Mouse (Mus musculus) hindbrain, embryonic 15.5 days (tissue): ENCODE data around the gene Scd2. TPM values are rescaled to one million over a fixed set of nuclear protein-coding genes. Genes with fewer than 3 reads are reported as not detected.

Source experiments
- ATAC-seq: fragments of 200-750 bp; cut with Nextera tagmentation; 2 replicates; pipeline ENCODE4 v1.8.0; 2017; ENCODE audit warnings: low read depth, moderate number of reproducible peaks, moderate TSS enrichment; ENCODE audit not compliant: low FRiP score
- H3K27ac ChIP-seq: fragments of 300-500 bp; sonication (generic); replicated peaks from 2 replicates; pipeline ENCODE4 v1.5.1; 2015; ENCODE audit warnings: mild to moderate bottlenecking, inconsistent platforms
- H3K27me3 ChIP-seq: fragments of 300-500 bp; sonication (generic); 2 replicates; pipeline ENCODE4 v1.6.1; 2015; ENCODE audit warnings: control low read depth, inconsistent platforms
- H3K36me3 ChIP-seq: fragments of 300-500 bp; sonication (generic); 2 replicates; pipeline ENCODE4 v1.6.1; 2015; ENCODE audit warnings: control low read depth, inconsistent platforms
- H3K4me1 ChIP-seq: fragments of 300-500 bp; sonication (generic); replicated peaks from 2 replicates; pipeline ENCODE4 v1.6.1; 2015; ENCODE audit warnings: control low read depth, inconsistent platforms
- H3K4me2 ChIP-seq: fragments of 300-500 bp; sonication (generic); 2 replicates; pipeline ENCODE4 v1.6.1; 2015; ENCODE audit warnings: moderate library complexity, mild to moderate bottlenecking, inconsistent platforms
- H3K4me3 ChIP-seq: fragments of 300-500 bp; sonication (generic); 2 replicates; pipeline ENCODE4 v1.5.1; 2015; ENCODE audit warnings: mild to moderate bottlenecking, inconsistent platforms
- H3K9ac ChIP-seq: fragments of 300-500 bp; sonication (generic); 2 replicates; pipeline ENCODE4 v1.6.1; 2015; ENCODE audit warnings: inconsistent platforms
- H3K9me3 ChIP-seq: fragments of 300-500 bp; sonication (generic); 2 replicates; pipeline ENCODE4 v1.6.1; 2016; ENCODE audit warnings: control low read depth, inconsistent platforms
- WGBS: fragments of 180-500 bp; shearing (Covaris S2); methylation state at CpG from one replicate; pipeline ENCODE4 v1.1.7; 2015; 5-methylcytosine and 5-hydroxymethylcytosine counted together
- microRNA-seq: library from miRNA; unstranded; fragments of <30 nt; microRNA quantifications from one replicate; pipeline ENCODE4, GENCODE M21; 2016
- polyA plus RNA-seq: library from polyadenylated mRNA; unstranded; fragments of >200 nt; fragmentation: Nextera tagmentation; extraction: Ambion mirVana; gene quantifications from 2 replicates; pipeline ENCODE4 v1.2.1, GENCODE M21; 2015

The Scd2 gene
- polyA plus RNA-seq, 1 experiment from 2014 or later: 288 TPM

DNA sequence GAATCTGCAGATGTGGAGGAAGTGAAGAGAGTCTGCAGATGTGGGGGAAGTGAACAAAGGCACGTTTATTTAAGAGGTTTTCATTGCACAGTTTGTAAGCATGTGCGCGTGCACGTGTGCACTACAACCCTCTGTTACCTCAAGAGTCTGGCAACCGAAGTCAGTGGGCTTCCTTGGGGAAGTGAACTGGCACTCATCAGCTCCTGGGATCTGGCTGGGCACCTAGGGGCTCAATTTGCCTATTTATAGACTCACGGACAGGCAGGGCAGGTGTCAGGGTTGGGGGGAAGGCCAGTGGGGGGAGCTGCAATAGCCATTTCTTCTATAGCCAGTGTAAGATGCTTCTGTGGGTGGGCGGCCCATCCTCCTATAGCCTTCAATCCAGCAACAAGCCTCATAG lies 58.3 kb downstream of the Scd2 start:
- H3K27ac ChIP-seq: no peak overlapping the region
- ATAC-seq: no peak
- no peaks in the 10 kb centered on the region for H3K4me1 ChIP-seq
- no peaks in the 10 kb centered on the region for H3K9me3 ChIP-seq
- H3K4me3 ChIP-seq: no peak overlapping the region
- H3K9ac ChIP-seq: no peak overlapping the region
- WGBS: 77% methylated on average over 7 of the region's 7 CpGs
- no peak overlapping the region for H3K4me2 ChIP-seq
- no peaks in the 10 kb centered on the region for H3K36me3 ChIP-seq
- no peaks in the 10 kb centered on the region for H3K27me3 ChIP-seq

Small RNAs within 50 kb of the gene (microRNA-seq; reads per million reads assigned to microRNA genes)
- 0.65 reads per million for gene Mir5114

Other genes with a start within 250 kb of the Scd2 start
- gene Erlin1, start 223.9 kb upstream of the Scd2 start, polyA plus RNA-seq: 21.6 and 22.9 TPM in 2 replicates
- gene Chuk, start 186.2 kb upstream of the Scd2 start, polyA plus RNA-seq: 58.4 and 60.0 TPM in 2 replicates
- gene Cwf19l1, start 157.8 kb upstream of the Scd2 start, polyA plus RNA-seq: 29.8 and 30.1 TPM in 2 replicates
- 155 and 158 TPM in 2 replicates for gene Bloc1s2, start 147.2 kb upstream of the Scd2 start, polyA plus RNA-seq
- 0.29 and 0.67 TPM in 2 replicates for gene Pkd2l1, start 101.2 kb upstream of the Scd2 start, polyA plus RNA-seq
- gene Scd3, start 90.4 kb upstream of the Scd2 start, polyA plus RNA-seq: 5.0 and 6.7 TPM in 2 replicates
- gene Scd4, start 39.4 kb downstream of the Scd2 start, polyA plus RNA-seq: 0.10 and 0.12 TPM in 2 replicates
- gene Scd1, start 114.2 kb downstream of the Scd2 start, polyA plus RNA-seq: 8.9 and 9.1 TPM in 2 replicates
- 0.04 TPM in 1 of 2 replicates, not detected in the other for gene Wnt8b, start 199.8 kb downstream of the Scd2 start, polyA plus RNA-seq